Mouse (Mus musculus) liver, postnatal 0 days (tissue): ENCODE measurements around the gene Fam178b.

Experiments used
- CTCF ChIP-seq: sonication (generic); IDR thresholded peaks from 2 replicates; pipeline ENCODE4 v1.5.1; 2016; ENCODE audit warnings: antibody characterized with exemption, low read depth
- EP300 ChIP-seq: IDR thresholded peaks from 2 replicates; pipeline ENCODE4 v1.6.1; 2016; ENCODE audit warnings: antibody characterized with exemption, low read depth, mild to moderate bottlenecking

DNA sequence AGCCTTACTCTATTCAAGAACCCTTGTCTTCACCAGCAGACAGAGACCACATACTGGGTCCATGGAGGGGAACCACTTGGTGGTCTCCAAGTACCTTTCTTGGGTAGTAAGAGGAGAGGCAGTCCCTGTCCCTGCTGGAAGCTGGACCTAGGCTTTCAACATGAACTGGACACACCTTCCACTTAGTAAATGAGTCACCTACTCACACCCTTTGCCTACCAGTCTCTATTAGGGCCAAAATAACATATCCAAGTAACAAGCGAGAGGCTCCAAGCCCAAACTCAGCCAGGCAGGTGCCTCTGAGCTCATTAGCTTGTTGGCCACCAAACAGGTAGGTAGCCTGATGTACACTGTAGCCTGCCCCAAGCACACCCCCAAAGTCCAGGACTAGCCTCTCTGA is 25.6 kb upstream of the Fam178b start:
- TF ChIP-seq CTCF, result no peak
- TF ChIP-seq EP300, result no peak
